Mouse (Mus musculus) liver, embryonic 11.5 days (tissue): ENCODE measurements around the gene Itgb6. TPM values are rescaled to one million over a fixed set of nuclear protein-coding genes. Genes with fewer than 3 reads are reported as not detected.

Source experiments
- ATAC-seq: fragments of 200-750 bp; cut with Nextera tagmentation; replicated peaks from 2 replicates; pipeline ENCODE4 v1.8.0; 2017; ENCODE audit warnings: moderate number of reproducible peaks, mild to moderate bottlenecking, moderate TSS enrichment, moderate library complexity; ENCODE audit not compliant: low FRiP score
- DNase-seq: peaks from one replicate; pipeline ENCODE4 v3.0.0-alpha.2; 2017; ENCODE audit warnings: low spot score
- H3K27ac ChIP-seq: fragments of 300-500 bp; sonication (generic); 2 replicates; pipeline ENCODE4 v1.5.1; 2014; ENCODE audit warnings: mild to moderate bottlenecking, low read depth, low read length, control low read depth
- H3K27me3 ChIP-seq: fragments of 300-500 bp; sonication (generic); replicated peaks from 2 replicates; pipeline ENCODE4 v1.6.1; 2014; ENCODE audit warnings: low read length, mixed read lengths; ENCODE audit not compliant: control insufficient read depth, insufficient read depth
- H3K36me3 ChIP-seq: fragments of 300-500 bp; sonication (generic); 2 replicates; pipeline ENCODE4 v1.6.1; 2014; ENCODE audit warnings: mild to moderate bottlenecking, low read length, moderate library complexity, mixed read lengths; ENCODE audit not compliant: control insufficient read depth, insufficient read depth
- H3K4me1 ChIP-seq: fragments of 300-500 bp; sonication (generic); replicated peaks from 2 replicates; pipeline ENCODE4 v1.6.1; 2014; ENCODE audit warnings: low read length, mixed read lengths; ENCODE audit not compliant: control insufficient read depth, insufficient read depth
- H3K4me2 ChIP-seq: fragments of 300-500 bp; sonication (generic); 2 replicates; pipeline ENCODE4 v1.6.1; 2014; ENCODE audit warnings: mild to moderate bottlenecking, control low read depth, moderate library complexity
- H3K4me3 ChIP-seq: fragments of 300-500 bp; sonication (generic); 2 replicates; pipeline ENCODE4 v1.5.1; 2014; ENCODE audit warnings: low read depth, low read length, control low read depth
- H3K9ac ChIP-seq: fragments of 300-500 bp; sonication (generic); 2 replicates; pipeline ENCODE4 v1.6.1; 2014; ENCODE audit warnings: low read depth, low read length, control low read depth
- H3K9me3 ChIP-seq: fragments of 300-500 bp; sonication (generic); 2 replicates; pipeline ENCODE4 v1.6.1; 2016; ENCODE audit warnings: low read length, inconsistent platforms, mixed read lengths; ENCODE audit not compliant: control insufficient read depth
- WGBS: fragments of 180-500 bp; shearing (Covaris S2); extraction: QIAGEN DNeasy Blood & Tissue Kit; methylation state at CpG from one replicate; pipeline ENCODE4 v1.1.7; 2014; 5-methylcytosine and 5-hydroxymethylcytosine counted together
- polyA plus RNA-seq: library from polyadenylated mRNA; unstranded; fragments of >200 nt; fragmentation: Nextera tagmentation; extraction: Ambion mirVana; gene quantifications from 2 replicates; pipeline ENCODE4 v1.2.1, GENCODE M21; 2014

Itgb6 gene
- polyA plus RNA-seq, 1 experiment from 2014 or later = 0.23 TPM

GRCm38 (mm10) chr2:60684168-60684567 lies 38.3 kb downstream of the Itgb6 start:
- H3K9ac ChIP-seq = no peak overlapping the region
- DNase-seq (no peak), ATAC-seq (no peak)
- no peak overlapping the region for H3K27ac ChIP-seq
- H3K4me1 ChIP-seq = 0 out of 2 replicates have a peak, but pooled peaks cover 2% of the 10 kb centered on the region
- no peak overlapping the region for H3K4me3 ChIP-seq
- H3K9me3 ChIP-seq = no peaks in the 10 kb centered on the region
- WGBS = 62% methylated on average over 3 of the region's 3 CpGs
- H3K36me3 ChIP-seq = no peaks in the 10 kb centered on the region
- H3K27me3 ChIP-seq = no peaks in the 10 kb centered on the region
- H3K4me2 ChIP-seq = no peak overlapping the region

- H3K4me3 ChIP-seq = no peak overlapping the region
- H3K9me3 ChIP-seq = no peaks in the 10 kb centered on the region
- H3K4me1 ChIP-seq = no peaks in the 10 kb centered on the region; the same call in 1 of the 2 replicates
- DNase-seq (no peak), ATAC-seq (no peak)
- no peaks in the 10 kb centered on the region for H3K36me3 ChIP-seq
- H3K4me2 ChIP-seq = no peak overlapping the region
- 76% methylated on average over 2 of the region's 2 CpGs for WGBS
- H3K27me3 ChIP-seq = no peaks in the 10 kb centered on the region
- H3K27ac ChIP-seq = no peak overlapping the region
- no peak overlapping the region for H3K9ac ChIP-seq
These were observed 39.9 kb downstream of the Itgb6 start for GRCm38 (mm10) chr2:60682554-60682953.

GRCm38 (mm10) chr2:60674413-60674812 lies 48.0 kb downstream of the Itgb6 start:
- Histone ChIP-seq H3K4me2 (no peak overlapping the region), H3K9me3 (no peaks in the 10 kb centered on the region), H3K4me3 (no peak overlapping the region), H3K27me3 (no peaks in the 10 kb centered on the region), H3K9ac (no peak overlapping the region), H3K27ac (no peak overlapping the region), H3K4me1 (no peaks in the 10 kb centered on the region; the same call in 1 of the 2 replicates), H3K36me3 (no peaks in the 10 kb centered on the region)
- ATAC-seq = no peak
- WGBS = 69% methylated on average over 7 of the region's 7 CpGs
- DNase-seq = no peak

- 64% methylated on average over 17 of the region's 17 CpGs for WGBS
- Histone ChIP-seq H3K27me3 (no peaks in the 10 kb centered on the region), H3K9ac (no peak overlapping the region), H3K4me1 (no peaks in the 10 kb centered on the region; the same call in 1 of the 2 replicates), H3K4me2 (no peak overlapping the region), H3K27ac (no peak overlapping the region), H3K4me3 (no peak overlapping the region), H3K9me3 (no peaks in the 10 kb centered on the region), H3K36me3 (no peaks in the 10 kb centered on the region)
- DNase-seq = no peak
- ATAC-seq = no peak
These were observed 49.2 kb downstream of the Itgb6 start for GRCm38 (mm10) chr2:60672973-60673954.

- WGBS = 80% methylated on average over 1 of the region's 1 CpGs
- Histone ChIP-seq H3K27me3 (no peaks in the 10 kb centered on the region), H3K9ac (no peak overlapping the region), H3K27ac (no peak overlapping the region), H3K4me2 (no peak overlapping the region), H3K4me3 (no peak overlapping the region), H3K9me3 (no peaks in the 10 kb centered on the region), H3K36me3 (no peaks in the 10 kb centered on the region), H3K4me1 (no peaks in the 10 kb centered on the region)
- ATAC-seq = no peak
- DNase-seq = no peak
These were observed 51.2 kb downstream of the Itgb6 start for GRCm38 (mm10) chr2:60671215-60671614.

GRCm38 (mm10) chr2:60663071-60663470 lies 59.4 kb downstream of the Itgb6 start:
- no peak for DNase-seq

GRCm38 (mm10) chr2:60659993-60660392 lies 62.5 kb downstream of the Itgb6 start:
- 89% methylated on average over 4 of the region's 4 CpGs for WGBS
- Histone ChIP-seq H3K36me3 (no peaks in the 10 kb centered on the region), H3K4me1 (no peaks in the 10 kb centered on the region), H3K27me3 (no peaks in the 10 kb centered on the region), H3K9ac (no peak overlapping the region), H3K27ac (no peak overlapping the region), H3K4me3 (no peak overlapping the region), H3K9me3 (no peaks in the 10 kb centered on the region), H3K4me2 (no peak overlapping the region)
- DNase-seq (no peak), ATAC-seq (no peak)

More at GRCm38 (mm10) chr2:60663071-60663470, 59.4 kb downstream of the Itgb6 start:
- 80% methylated on average over 1 of the region's 1 CpGs for WGBS
- no peaks in the 10 kb centered on the region for H3K36me3 ChIP-seq
- no peak overlapping the region for H3K27ac ChIP-seq
- no peak overlapping the region for H3K4me3 ChIP-seq
- no peak overlapping the region for H3K4me2 ChIP-seq
- no peaks in the 10 kb centered on the region for H3K4me1 ChIP-seq
- H3K27me3 ChIP-seq = no peaks in the 10 kb centered on the region
- H3K9ac ChIP-seq = no peak overlapping the region
- no peaks in the 10 kb centered on the region for H3K9me3 ChIP-seq
- ATAC-seq = no peak

- ATAC-seq (no peak), DNase-seq (no peak)
- 86% methylated on average over 3 of the region's 3 CpGs for WGBS
- no peaks in the 10 kb centered on the region for H3K27me3 ChIP-seq
- no peak overlapping the region for H3K27ac ChIP-seq
- H3K4me2 ChIP-seq = no peak overlapping the region
- H3K36me3 ChIP-seq = no peaks in the 10 kb centered on the region
- no peaks in the 10 kb centered on the region for H3K9me3 ChIP-seq
- H3K9ac ChIP-seq = no peak overlapping the region
- no peaks in the 10 kb centered on the region for H3K4me1 ChIP-seq
- H3K4me3 ChIP-seq = no peak overlapping the region
These were observed 63.5 kb downstream of the Itgb6 start for GRCm38 (mm10) chr2:60658992-60659391.

GRCm38 (mm10) chr2:60654828-60655227 lies 67.6 kb downstream of the Itgb6 start:
- ATAC-seq (no peak), DNase-seq (no peak)
- no peaks in the 10 kb centered on the region for H3K4me1 ChIP-seq
- WGBS = 53% methylated on average over 4 of the region's 4 CpGs
- H3K27ac ChIP-seq = no peak overlapping the region
- no peaks in the 10 kb centered on the region for H3K9me3 ChIP-seq
- H3K9ac ChIP-seq = no peak overlapping the region
- H3K4me2 ChIP-seq = no peak overlapping the region
- no peaks in the 10 kb centered on the region for H3K36me3 ChIP-seq
- H3K27me3 ChIP-seq = no peaks in the 10 kb centered on the region
- H3K4me3 ChIP-seq = no peak overlapping the region
